Mouse (Mus musculus): Measurements from ENCODE around the gene Krt7.

Krt7 gene

GRCm38 (mm10) chr15:101447444-101447843, 36.6 kb downstream of the Krt7 start, which contains the start of gene Krt88:
TSS of gene Krt88 (plus strand) at chr15:101447744.
- DNase-seq: no peak

- peak; percentile 87 to 90 for DNase-seq
Measured at GRCm38 (mm10) chr15:101453093-101453736, 42.4 kb downstream of the Krt7 start.

- no peak for DNase-seq
Measured at GRCm38 (mm10) chr15:101454774-101455173, 43.9 kb downstream of the Krt7 start.

GRCm38 (mm10) chr15:101455292-101455691, 44.4 kb downstream of the Krt7 start:
- DNase-seq: peak; percentile 31 to 53

GRCm38 (mm10) chr15:101455891-101456290, 45.0 kb downstream of the Krt7 start:
- DNase-seq: no peak

GRCm38 (mm10) chr15:101458361-101458930, 47.6 kb downstream of the Krt7 start:
- DNase-seq: peak; percentile 60 to 71

- peak; percentile 42 to 47 for DNase-seq
Measured at GRCm38 (mm10) chr15:101459283-101459682, 48.4 kb downstream of the Krt7 start.

GRCm38 (mm10) chr15:101463651-101464050, 52.8 kb downstream of the Krt7 start, which contains the start of gene Krt81:
TSS of gene Krt81 (minus strand) at chr15:101463751.
- no peak for DNase-seq

GRCm38 (mm10) chr15:101469093-101469492, 58.2 kb downstream of the Krt7 start:
- no peak for DNase-seq

GRCm38 (mm10) chr15:101472952-101473528, 62.2 kb downstream of the Krt7 start, which contains the start of gene Krt86:
TSS of gene Krt86 (plus strand) at chr15:101473478.
- DNase-seq: peak; percentile 79 to 81

GRCm38 (mm10) chr15:101479007-101479665, 68.3 kb downstream of the Krt7 start:
- peak; percentile 73 to 78 for DNase-seq

GRCm38 (mm10) chr15:101479666-101480060, 68.8 kb downstream of the Krt7 start:
- peak in 1 of 2 experiments; percentile 11 for DNase-seq
